Mouse (Mus musculus) T-helper 17 cell (primary cell): ENCODE results near the gene Pcdh9.

Experiments used
- in situ Hi-C, 2 experiments: fragments of 300-600 bp; cut with MboI, MseI; formaldehyde crosslinking; loops; 1 replicate in 1 of 2; 2 replicates in 1 of 2; pipeline ENCODE4 v1.15.1; 2025; ENCODE audit warnings: high pct_unique_total_duplicates in 2 of 2

Pcdh9 gene

GRCm38 (mm10) chr14:93890519-93891370, at the start of gene Pcdh9:
Gene Pcdh9, minus strand, starts transcription at chr14:93890679.
- in situ Hi-C loops, result loop anchor here in 1 of 2 experiments (10.0 kb wide), 1 partner anchor 1426 kb away; no protein-coding TSS in a partner anchor

GRCm38 (mm10) chr14:93906928-93907327, 16.4 kb upstream of the Pcdh9 start:
- in situ Hi-C loops, result no loop called here

- in situ Hi-C loops, result loop anchor here in 1 of 2 experiments (10.0 kb wide), 1 partner anchor 1434 kb away; no protein-coding TSS in a partner anchor
Measured at GRCm38 (mm10) chr14:93898533-93898932, 8.1 kb upstream of the Pcdh9 start.

- in situ Hi-C loops, result loop anchor here in 1 of 2 experiments (10.0 kb wide), 1 partner anchor 1430 kb away; no protein-coding TSS in a partner anchor
Measured at GRCm38 (mm10) chr14:93895131-93895530, 4.7 kb upstream of the Pcdh9 start.

GRCm38 (mm10) chr14:93891371-93891746, 880 bp upstream of the Pcdh9 start:
- in situ Hi-C loops, result loop anchor here in 1 of 2 experiments (10.0 kb wide), 1 partner anchor 1427 kb away; no protein-coding TSS in a partner anchor

GRCm38 (mm10) chr14:93889839-93890518, 500 bp downstream of the Pcdh9 start:
- in situ Hi-C loops, result loop anchor here (10.0 kb wide), 2 partner anchors 1225 to 1425 kb away; no protein-coding TSS in a partner anchor

- in situ Hi-C loops, result loop anchor here in 1 of 2 experiments (10.0 kb wide), 1 partner anchor 1224 kb away; no protein-coding TSS in a partner anchor
Measured at GRCm38 (mm10) chr14:93889231-93889630, 1.2 kb downstream of the Pcdh9 start.

GRCm38 (mm10) chr14:93888346-93888745, 2.1 kb downstream of the Pcdh9 start:
- in situ Hi-C loops, result loop anchor here in 1 of 2 experiments (10.0 kb wide), 1 partner anchor 1224 kb away; no protein-coding TSS in a partner anchor

GRCm38 (mm10) chr14:93887066-93887465, 3.4 kb downstream of the Pcdh9 start:
- in situ Hi-C loops, result loop anchor here in 1 of 2 experiments (10.0 kb wide), 1 partner anchor 1222 kb away; no protein-coding TSS in a partner anchor

- in situ Hi-C loops, result loop anchor here in 1 of 2 experiments (10.0 kb wide), 1 partner anchor 1221 kb away; no protein-coding TSS in a partner anchor
Measured at GRCm38 (mm10) chr14:93885551-93886084, 4.9 kb downstream of the Pcdh9 start.

GRCm38 (mm10) chr14:93884467-93884866, 6.0 kb downstream of the Pcdh9 start:
- in situ Hi-C loops, result loop anchor here in 1 of 2 experiments (10.0 kb wide), 1 partner anchor 1220 kb away; no protein-coding TSS in a partner anchor

- in situ Hi-C loops, result loop anchor here in 1 of 2 experiments (10.0 kb wide), 1 partner anchor 1215 kb away; no protein-coding TSS in a partner anchor
Measured at GRCm38 (mm10) chr14:93880071-93880470, 10.4 kb downstream of the Pcdh9 start.

- in situ Hi-C loops, result no loop called here
Measured at GRCm38 (mm10) chr14:93875968-93876367, 14.5 kb downstream of the Pcdh9 start.

- in situ Hi-C loops, result no loop called here
Measured at GRCm38 (mm10) chr14:93868211-93868610, 22.3 kb downstream of the Pcdh9 start.

GRCm38 (mm10) chr14:93858069-93858468, 32.4 kb downstream of the Pcdh9 start:
- in situ Hi-C loops, result no loop called here

- in situ Hi-C loops, result no loop called here
Measured at GRCm38 (mm10) chr14:93846091-93846677, 44.3 kb downstream of the Pcdh9 start.

- in situ Hi-C loops, result no loop called here
Measured at GRCm38 (mm10) chr14:93842686-93843288, 47.7 kb downstream of the Pcdh9 start.

- in situ Hi-C loops, result no loop called here
Measured at GRCm38 (mm10) chr14:93832511-93832910, 58.0 kb downstream of the Pcdh9 start.

GRCm38 (mm10) chr14:93827159-93827558, 63.3 kb downstream of the Pcdh9 start:
- in situ Hi-C loops, result no loop called here

GRCm38 (mm10) chr14:93826042-93826462, 64.4 kb downstream of the Pcdh9 start:
- in situ Hi-C loops, result no loop called here

GRCm38 (mm10) chr14:93818845-93819244, 71.6 kb downstream of the Pcdh9 start:
- in situ Hi-C loops, result no loop called here
